Mouse (Mus musculus) brain, embryonic 14.5 days (tissue): Measurements from ENCODE around the gene Plod3.

Source experiments
- CTCF ChIP-seq: fragments of 200-500 bp; IDR thresholded peaks from 2 replicates; pipeline ENCODE4 v1.5.1; 2012; ENCODE audit warnings: inconsistent platforms, mild to moderate bottlenecking, moderate library complexity, borderline replicate concordance; ENCODE audit not compliant: insufficient read depth, insufficient read length; ENCODE audit errors: extremely low read depth
- POLR2A ChIP-seq: fragments of 200-500 bp; IDR thresholded peaks from 2 replicates; pipeline ENCODE4 v1.6.1; 2012; ENCODE audit warnings: mild to moderate bottlenecking, inconsistent platforms, borderline replicate concordance; ENCODE audit not compliant: poor library complexity, insufficient read depth, insufficient read length, severe bottlenecking; ENCODE audit errors: extremely low read depth

DNA sequence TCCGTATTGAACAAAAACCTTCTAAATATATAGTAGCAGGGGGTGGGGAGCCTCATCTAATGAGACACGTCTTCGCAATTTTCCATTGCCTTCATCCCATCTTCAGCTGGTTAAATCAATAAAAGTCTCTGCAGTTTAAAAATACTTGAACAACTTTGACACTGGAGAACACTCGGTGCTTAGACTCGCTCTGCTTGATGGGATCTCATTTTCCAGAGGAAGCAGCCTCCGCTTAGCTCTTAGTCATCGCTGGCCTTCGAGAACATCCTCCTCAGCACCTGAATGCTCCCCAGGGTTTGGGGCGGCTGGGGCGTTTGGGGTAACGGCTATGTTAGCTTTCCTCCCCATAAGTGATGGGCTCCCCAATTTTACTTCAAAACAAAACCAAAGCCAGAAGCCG lies 41.7 kb upstream of the Plod3 start:
- TF ChIP-seq POLR2A = no peak
- no peak for TF ChIP-seq CTCF
